Mouse (Mus musculus) CD8-positive naive resting alpha-beta T cell, adult 2 months (primary cell): ENCODE results near the gene Fzd9.
"Not testable (repeated sequence)": the region's sequence is repeated elsewhere in the genome, so short reads cannot be mapped to it uniquely, and the experiment has no call there.

ENCODE experiments used
- DNase-seq, 2 experiments: peaks; one replicate each; pipeline ENCODE4 v3.0.0; 2022; ENCODE audit warnings: low read depth in 2 of 2, low spot score in 2 of 2

The Fzd9 gene

GRCm38 (mm10) chr5:135248956-135249676, 1.9 kb downstream of the Fzd9 start:
- no peak for DNase-seq

DNA sequence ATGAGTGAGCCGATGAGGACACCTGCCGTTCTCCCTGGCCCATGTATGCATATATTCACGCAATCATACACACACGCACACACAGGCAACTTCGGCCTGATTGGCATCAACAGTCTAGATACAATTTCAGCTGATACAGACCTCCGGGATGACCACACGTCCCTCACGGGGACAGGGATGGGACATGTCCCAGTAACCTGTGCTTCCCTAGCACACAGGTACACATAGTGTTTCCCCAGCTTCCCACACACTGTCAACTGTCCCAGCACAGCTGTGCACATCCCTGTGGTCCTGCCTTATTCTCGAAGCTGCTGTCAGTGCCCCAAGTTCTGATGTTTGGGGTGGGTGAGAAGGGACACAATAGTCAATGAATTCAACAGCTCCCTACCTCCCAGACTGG, 3.7 kb downstream of the Fzd9 start:
- DNase-seq = no peak

- no peak for DNase-seq
Observed at GRCm38 (mm10) chr5:135246531-135246930, 4.5 kb downstream of the Fzd9 start.

- DNase-seq = no peak
Observed at GRCm38 (mm10) chr5:135243166-135243565, 7.9 kb downstream of the Fzd9 start.

GRCm38 (mm10) chr5:135242608-135243007, 8.4 kb downstream of the Fzd9 start:
- DNase-seq = no peak

GRCm38 (mm10) chr5:135242136-135242535, 8.9 kb downstream of the Fzd9 start:
- no peak for DNase-seq

DNA sequence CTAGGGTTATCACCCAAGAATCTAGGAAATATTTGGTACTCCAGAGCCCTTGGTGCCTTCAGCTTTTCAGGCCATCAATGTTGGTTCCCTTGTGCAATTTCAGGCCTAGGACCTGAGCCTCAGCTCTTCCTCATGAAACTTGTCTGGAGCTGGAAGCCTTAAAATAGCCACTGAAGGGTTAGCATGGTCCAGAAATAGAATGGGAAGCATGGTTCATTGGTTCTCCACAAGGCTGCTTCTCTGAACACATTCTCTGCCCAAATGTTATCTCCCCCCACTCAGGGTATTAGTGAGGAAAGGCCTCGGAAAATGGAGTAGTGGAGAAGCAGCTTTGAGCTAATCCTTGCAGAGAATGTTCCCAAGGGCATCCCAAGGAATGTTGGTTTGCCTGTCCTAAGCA, 9.6 kb downstream of the Fzd9 start:
- DNase-seq = no peak

- no peak for DNase-seq
Observed at GRCm38 (mm10) chr5:135238832-135239231, 12.2 kb downstream of the Fzd9 start.

- peak in 1 of 2 experiments; percentile 24 for DNase-seq
Observed at GRCm38 (mm10) chr5:135236571-135236970, 14.5 kb downstream of the Fzd9 start.

DNA sequence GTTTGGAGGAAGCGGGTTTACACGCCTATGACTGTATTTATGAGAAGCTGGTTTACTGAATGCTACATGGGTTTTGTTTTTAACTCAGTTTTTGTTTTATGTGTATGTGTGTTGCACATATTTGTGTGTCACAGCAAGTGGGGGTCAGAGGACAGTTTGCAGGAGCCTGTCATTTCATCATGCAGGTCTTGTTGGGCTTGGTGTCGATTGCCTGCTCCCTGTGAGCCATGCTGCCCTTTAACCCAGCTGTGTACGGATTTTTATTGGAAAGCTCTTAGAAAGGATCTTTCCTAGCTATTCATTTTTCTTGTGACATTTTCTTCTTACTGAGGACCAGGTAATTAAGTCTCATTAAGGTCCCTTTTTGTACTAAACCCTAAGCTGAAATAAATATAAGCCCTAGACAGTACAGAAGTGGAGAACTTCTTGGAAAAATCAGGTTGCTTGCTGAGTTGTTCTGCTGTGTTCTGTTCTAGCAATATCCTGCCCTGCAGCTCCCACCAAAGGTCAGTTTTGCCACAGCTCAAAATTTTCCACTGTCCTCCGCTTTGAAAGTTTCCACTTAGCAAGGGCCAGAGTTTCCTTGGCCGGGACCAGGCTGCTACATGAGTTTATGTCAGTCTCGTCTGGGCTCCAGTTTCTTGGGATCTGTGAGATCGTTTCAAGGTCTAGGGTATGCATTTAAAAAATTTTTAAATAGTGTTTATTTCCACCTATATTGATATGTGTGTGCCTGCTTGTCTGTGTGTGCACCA, 17.7 kb downstream of the Fzd9 start:
- no peak for DNase-seq

GRCm38 (mm10) chr5:135230186-135230585, 20.8 kb downstream of the Fzd9 start:
- no peak for DNase-seq

DNA sequence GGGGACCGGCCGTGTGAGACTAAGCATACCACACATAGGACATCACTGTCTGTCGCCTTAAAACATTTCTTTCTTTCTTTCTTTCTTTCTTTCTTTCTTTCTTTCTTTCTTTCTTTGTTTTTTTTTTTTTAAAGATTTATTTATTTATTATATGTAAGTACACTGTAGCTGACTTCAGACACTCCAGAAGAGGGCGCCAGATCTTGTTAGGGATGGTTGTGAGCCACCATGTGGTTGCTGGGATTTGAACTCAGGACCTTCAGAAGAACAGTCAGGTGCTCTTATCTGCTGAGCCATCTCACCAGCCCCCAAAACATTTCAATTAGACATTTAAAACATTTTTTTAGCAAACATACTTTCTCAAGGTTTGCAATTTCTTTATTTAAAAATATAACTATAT, 25.2 kb downstream of the Fzd9 start:
- not testable (repeated sequence) for DNase-seq

DNA sequence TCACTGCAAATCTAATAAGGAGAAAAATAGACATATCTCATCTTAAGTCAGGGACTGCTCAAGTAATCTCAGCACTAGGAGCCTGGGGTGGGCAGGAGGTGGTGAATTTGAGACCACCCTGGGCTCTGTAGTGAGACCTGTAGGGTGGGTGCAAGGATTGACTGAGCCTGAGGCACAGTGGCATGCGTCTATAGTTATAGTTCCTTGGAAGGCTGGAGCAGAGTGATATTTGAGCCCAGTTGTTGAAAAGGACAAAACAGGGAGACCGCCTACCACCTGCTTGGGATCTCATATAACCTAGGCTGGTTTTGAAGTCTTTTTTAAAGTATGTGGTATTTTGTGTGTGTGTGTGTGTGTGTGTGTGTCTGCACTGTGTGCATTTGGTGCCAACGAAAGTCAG, 26.9 kb downstream of the Fzd9 start:
- DNase-seq = no peak

- DNase-seq = no peak
Observed at GRCm38 (mm10) chr5:135222066-135222465, 29.0 kb downstream of the Fzd9 start.

- no peak for DNase-seq
Observed at GRCm38 (mm10) chr5:135220941-135221340, 30.1 kb downstream of the Fzd9 start.

GRCm38 (mm10) chr5:135216871-135217270, 34.2 kb downstream of the Fzd9 start:
- no peak for DNase-seq

- DNase-seq = peak in 1 of 2 experiments; percentile 11
Observed at GRCm38 (mm10) chr5:135208197-135208596, 42.8 kb downstream of the Fzd9 start.

DNA sequence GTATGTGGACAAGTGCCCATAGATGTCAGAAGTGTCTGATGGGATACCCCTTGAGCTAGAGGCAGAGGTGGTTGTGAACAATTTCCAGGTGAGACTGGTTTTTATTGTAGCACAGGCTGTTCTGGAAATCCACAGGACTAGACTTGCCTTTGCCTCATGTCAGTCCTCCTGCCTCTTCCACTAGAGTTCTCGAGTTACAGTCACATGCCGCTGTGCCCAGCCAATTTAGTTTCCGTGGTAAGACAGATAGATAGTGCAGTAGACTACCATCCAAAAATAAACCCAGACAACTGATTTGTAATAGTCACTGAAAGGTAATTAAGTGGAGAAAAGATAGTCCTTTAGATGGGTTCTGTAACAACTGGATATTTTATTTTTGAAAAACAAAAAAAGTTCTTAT, 48.3 kb downstream of the Fzd9 start:
- no peak for DNase-seq
